Mouse (Mus musculus): ENCODE data around the gene Lrch4. TPM values are rescaled to one million over a fixed set of nuclear protein-coding genes. Genes with fewer than 3 reads are reported as not detected.

Lrch4 gene
- polyA plus RNA-seq, 1 experiment from 2014 or later: 50.7 TPM

DNA sequence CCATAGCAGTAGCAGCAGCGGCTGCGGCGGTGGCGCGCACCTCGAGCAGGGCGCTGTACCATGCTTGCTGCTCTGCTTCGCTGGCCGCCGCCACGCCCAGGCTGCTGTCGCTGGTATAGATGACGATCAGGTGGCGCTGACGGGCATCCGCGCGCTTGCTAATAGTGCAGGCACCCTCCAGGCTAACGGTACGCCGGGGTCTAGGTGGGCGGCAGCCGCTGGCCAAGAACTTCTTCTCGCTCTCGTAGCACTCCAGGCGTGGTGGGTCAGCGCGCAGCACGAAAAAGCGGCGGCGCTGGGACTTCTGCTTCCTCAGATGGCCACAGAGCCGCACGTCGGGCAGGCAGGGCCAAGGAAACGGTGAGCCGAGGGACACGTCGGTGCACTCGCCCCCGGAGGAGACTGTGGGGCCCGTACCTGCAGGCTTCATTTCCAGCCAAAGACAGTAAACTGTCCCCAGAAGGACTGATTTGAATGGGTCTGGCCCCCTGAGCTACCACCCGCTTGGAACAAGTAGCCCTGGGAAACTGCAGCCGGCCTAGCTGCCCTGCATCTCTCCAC, 16.2 kb downstream of the Lrch4 start:
- H3K4me1 ChIP-seq (ENCODE audit: insufficient read depth, low read depth, low read length): peaks cover 11% of the 10 kb centered on the region
- ATAC-seq (no peak), DNase-seq (ENCODE audit: low spot score) (peak; percentile 17)
- H3K9me3 ChIP-seq (ENCODE audit: low read length): no peaks in the 10 kb centered on the region
- H3K4me3 ChIP-seq (ENCODE audit: low read depth, low read length): peak overlapping the region; percentile 28; the same call in 1 of the 2 replicates
- peak overlapping the region; percentile 52 for H3K4me2 ChIP-seq (replicated peaks; ENCODE audit: low read depth, low read length)
- peaks cover 11% of the 10 kb centered on the region; the same call in 1 of the 2 replicates for H3K36me3 ChIP-seq (ENCODE audit: insufficient read depth, low read length)
- TF ChIP-seq EP300 (IDR thresholded peaks at IDR 0.05) (no peak), CTCF (IDR thresholded peaks at IDR 0.05) (0 out of 2 replicates have a peak, but pooled peaks have one; percentile 11)
- no peak overlapping the region for H3K27ac ChIP-seq (ENCODE audit: low read length)
- WGBS: 4% methylated on average over 44 of the region's 44 CpGs
- H3K27me3 ChIP-seq (replicated peaks; ENCODE audit: insufficient read depth, low read length): 0 out of 2 replicates have a peak, but pooled peaks cover 8% of the 10 kb centered on the region
- no peak overlapping the region for H3K9ac ChIP-seq (replicated peaks; ENCODE audit: low read depth)

DNA sequence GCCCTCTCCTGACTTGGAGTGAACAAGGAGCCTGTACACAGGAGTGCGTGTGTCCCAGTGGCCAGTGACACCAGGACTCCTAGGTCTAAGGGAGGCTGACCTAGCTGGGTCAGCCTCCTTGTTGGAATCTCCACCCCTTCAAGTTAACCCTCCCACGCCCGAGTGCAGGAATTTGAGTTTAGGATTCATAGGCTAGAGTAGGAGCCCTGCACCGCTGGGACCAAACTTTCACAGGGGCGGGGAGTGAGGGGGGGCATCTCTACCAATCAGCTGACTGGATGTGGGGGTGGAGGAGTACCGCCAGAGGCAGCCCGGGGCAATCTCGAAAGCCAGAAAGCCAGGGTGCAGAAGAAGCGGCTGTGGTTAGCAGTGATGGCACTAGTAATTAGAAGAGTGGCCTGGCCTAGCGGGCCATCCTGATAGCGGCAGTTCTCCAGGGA, 16.8 kb downstream of the Lrch4 start, which contains the start of gene Irs3:
Gene Irs3, minus strand, starts transcription at position 63 of the 440 bp plus-strand sequence.
- Histone ChIP-seq H3K27me3 (replicated peaks; ENCODE audit: insufficient read depth, low read length) (0 out of 2 replicates have a peak, but pooled peaks cover 8% of the 10 kb centered on the region), H3K36me3 (ENCODE audit: insufficient read depth, low read length) (peaks cover 7% of the 10 kb centered on the region; the same call in 1 of the 2 replicates), H3K4me2 (replicated peaks; ENCODE audit: low read depth, low read length) (peak within 1 kb of the TSS; percentile 52), H3K27ac (ENCODE audit: low read length) (no peak within 1 kb of the TSS), H3K9me3 (ENCODE audit: low read length) (no peaks in the 10 kb centered on the region), H3K4me1 (ENCODE audit: insufficient read depth, low read depth, low read length) (peaks cover 11% of the 10 kb centered on the region), H3K9ac (replicated peaks; ENCODE audit: low read depth) (no peak within 1 kb of the TSS), H3K4me3 (ENCODE audit: low read depth, low read length) (peak within 1 kb of the TSS; percentile 28; the same call in 1 of the 2 replicates)
- 28% methylated on average over 11 of the region's 11 CpGs for WGBS
- ATAC-seq (peak; percentile 44), DNase-seq (ENCODE audit: low spot score) (peak; percentile 56)
- TF ChIP-seq CTCF (IDR thresholded peaks at IDR 0.05) (no peak), EP300 (IDR thresholded peaks at IDR 0.05) (no peak)

DNA sequence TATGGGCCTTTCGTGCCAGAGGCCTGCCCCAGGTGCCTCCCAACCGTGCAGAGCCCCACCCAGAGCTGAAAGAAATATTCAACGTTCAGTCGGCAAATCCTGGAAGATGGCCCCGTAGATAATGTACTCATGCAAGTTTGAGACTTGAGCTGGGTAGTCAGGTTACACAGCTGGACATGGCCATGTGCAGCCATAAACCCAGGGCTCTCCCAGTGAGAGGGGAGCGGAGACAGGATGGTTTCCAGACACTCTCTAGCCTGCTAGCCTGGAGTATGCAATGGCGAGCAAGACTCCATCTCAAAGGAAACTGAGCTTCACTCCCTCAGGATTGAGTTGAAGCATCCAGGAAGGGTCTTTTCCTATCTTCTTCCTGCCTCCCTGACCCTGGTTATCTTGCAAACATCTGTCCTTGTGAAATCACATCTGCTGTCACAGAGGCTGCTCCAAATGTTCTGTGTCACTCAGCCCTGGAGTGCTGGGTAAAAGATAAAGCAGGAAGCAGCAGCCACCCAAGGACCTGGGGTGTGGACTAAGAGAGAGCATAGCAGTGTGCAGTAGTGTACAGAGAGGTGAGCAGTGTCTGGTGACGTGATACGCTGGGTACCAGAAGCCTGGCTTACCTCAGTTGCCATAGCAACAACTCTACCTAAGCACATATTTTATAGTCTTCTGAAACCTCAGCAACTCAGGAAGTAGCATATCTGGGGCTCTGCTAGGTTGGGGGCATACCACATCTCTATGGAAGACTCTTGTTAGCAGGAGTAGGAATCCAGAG, 19.1 kb downstream of the Lrch4 start:
- no peak for ATAC-seq
- H3K4me1 ChIP-seq (ENCODE audit: insufficient read depth, low read depth, low read length): peaks cover 11% of the 10 kb centered on the region
- no peaks in the 10 kb centered on the region for H3K9me3 ChIP-seq (ENCODE audit: low read length)
- H3K36me3 ChIP-seq (ENCODE audit: insufficient read depth, low read length): no peaks in the 10 kb centered on the region
- WGBS: 40% methylated on average over 9 of the region's 9 CpGs
- no peak for TF ChIP-seq CTCF (IDR thresholded peaks at IDR 0.05)
- no peak for TF ChIP-seq EP300 (IDR thresholded peaks at IDR 0.05)
- DNase-seq (ENCODE audit: low spot score): peak; percentile 20
- H3K27ac ChIP-seq (ENCODE audit: low read length): no peak overlapping the region
- 0 out of 2 replicates have a peak, but pooled peaks cover 8% of the 10 kb centered on the region for H3K27me3 ChIP-seq (replicated peaks; ENCODE audit: insufficient read depth, low read length)
- H3K4me2 ChIP-seq (replicated peaks; ENCODE audit: low read depth, low read length): no peak overlapping the region
- H3K4me3 ChIP-seq (ENCODE audit: low read depth, low read length): no peak overlapping the region
- no peak overlapping the region for H3K9ac ChIP-seq (replicated peaks; ENCODE audit: low read depth)

DNA sequence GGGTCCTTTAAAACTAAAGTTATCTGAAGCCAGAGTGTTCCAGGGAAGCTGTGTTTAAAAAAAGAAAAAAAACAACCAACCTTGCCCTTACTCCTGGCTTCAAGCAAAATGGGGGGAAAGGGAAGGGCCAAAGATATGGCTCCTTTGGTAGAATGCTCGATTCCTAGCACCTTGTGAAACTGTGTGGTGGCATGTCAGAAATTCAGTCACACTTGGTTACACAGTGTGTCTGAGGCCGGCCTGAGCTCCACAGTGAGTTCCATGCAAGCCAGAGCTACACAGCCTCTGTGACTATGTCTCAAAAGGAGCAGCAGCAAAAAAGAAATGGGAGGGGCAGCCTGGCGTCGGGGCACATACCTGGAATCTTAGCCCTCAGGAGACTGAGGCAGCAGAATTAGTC, 20.3 kb downstream of the Lrch4 start:
- no peak overlapping the region for H3K27ac ChIP-seq (ENCODE audit: low read length)
- H3K4me1 ChIP-seq (ENCODE audit: insufficient read depth, low read depth, low read length): peaks cover 11% of the 10 kb centered on the region
- WGBS: 30% methylated on average over 4 of the region's 4 CpGs

DNA sequence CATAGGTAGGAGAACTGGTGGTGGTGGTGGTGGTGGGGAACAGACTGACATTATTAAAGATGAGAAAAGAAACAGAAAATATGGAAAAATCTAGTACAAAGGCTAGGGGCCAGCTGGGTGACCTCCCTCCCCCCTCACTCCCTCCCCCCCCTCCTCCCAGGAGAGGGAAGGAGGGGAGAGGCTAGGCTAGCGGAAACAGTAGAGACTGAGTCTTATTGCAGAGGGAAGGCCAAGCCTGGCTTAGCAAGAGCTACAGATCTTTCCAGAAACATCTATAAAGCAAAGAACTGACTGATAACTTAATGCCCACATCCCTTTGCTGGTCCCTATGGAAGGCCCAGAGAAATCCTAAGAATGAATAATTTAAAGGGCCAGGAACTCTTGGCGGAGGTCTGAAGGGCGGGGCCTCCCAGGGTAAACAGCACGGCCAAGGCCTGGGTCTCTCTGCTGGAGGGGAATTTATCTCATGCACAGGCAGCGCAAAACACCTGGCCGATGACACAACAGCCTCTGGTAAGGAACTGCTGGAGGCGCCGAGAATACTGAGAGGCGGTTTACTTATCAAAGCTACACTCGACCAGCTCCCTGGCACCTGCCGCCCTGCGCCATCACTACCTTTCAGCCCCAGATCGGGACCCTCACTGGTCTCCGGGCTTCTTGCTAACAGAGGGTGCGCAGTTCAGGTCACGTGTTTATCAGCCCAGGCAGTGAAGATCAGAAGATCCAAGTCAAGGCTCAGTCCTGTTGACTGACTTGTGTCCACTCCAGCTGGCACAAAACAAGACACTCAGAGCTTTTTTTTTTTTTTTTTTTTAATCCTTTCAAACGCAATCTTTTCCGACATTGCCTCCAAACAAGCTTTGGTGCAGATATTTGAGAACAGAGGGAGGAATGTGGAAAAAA, 21.0 kb downstream of the Lrch4 start:
- no peak overlapping the region; the same call in 1 of the 2 replicates for H3K4me2 ChIP-seq (replicated peaks; ENCODE audit: low read depth, low read length)
- H3K4me1 ChIP-seq (ENCODE audit: insufficient read depth, low read depth, low read length): peaks cover 11% of the 10 kb centered on the region
- DNase-seq (ENCODE audit: low spot score): peak; percentile 42
- no peak overlapping the region for H3K27ac ChIP-seq (ENCODE audit: low read length)
- WGBS: 18% methylated on average over 18 of the region's 18 CpGs
- ATAC-seq: 0 out of 2 replicates have a peak, but pooled peaks have one; percentile 7
- H3K27me3 ChIP-seq (replicated peaks; ENCODE audit: insufficient read depth, low read length): no peaks in the 10 kb centered on the region
- H3K9me3 ChIP-seq (ENCODE audit: low read length): no peaks in the 10 kb centered on the region
- H3K36me3 ChIP-seq (ENCODE audit: insufficient read depth, low read length): no peaks in the 10 kb centered on the region
- TF ChIP-seq EP300 (IDR thresholded peaks at IDR 0.05): no peak
- TF ChIP-seq CTCF (IDR thresholded peaks at IDR 0.05): no peak
- H3K9ac ChIP-seq (replicated peaks; ENCODE audit: low read depth): no peak overlapping the region
- H3K4me3 ChIP-seq (ENCODE audit: low read depth, low read length): no peak overlapping the region

More for the DNA sequence above, 20.3 kb downstream of the Lrch4 start:
- DNase-seq (ENCODE audit: low spot score) (no peak), ATAC-seq (no peak)
- Histone ChIP-seq H3K27me3 (replicated peaks; ENCODE audit: insufficient read depth, low read length) (0 out of 2 replicates have a peak, but pooled peaks cover 3% of the 10 kb centered on the region), H3K9me3 (ENCODE audit: low read length) (no peaks in the 10 kb centered on the region), H3K4me3 (ENCODE audit: low read depth, low read length) (no peak overlapping the region), H3K4me2 (replicated peaks; ENCODE audit: low read depth, low read length) (no peak overlapping the region), H3K9ac (replicated peaks; ENCODE audit: low read depth) (no peak overlapping the region), H3K36me3 (ENCODE audit: insufficient read depth, low read length) (no peaks in the 10 kb centered on the region)
- TF ChIP-seq EP300 (IDR thresholded peaks at IDR 0.05) (no peak), CTCF (IDR thresholded peaks at IDR 0.05) (no peak)
